Mouse (Mus musculus): Measurements from ENCODE around the gene Ppme1.

- TF ChIP-seq CTCF (IDR thresholded peaks at IDR 0.05; ENCODE audit: insufficient read depth, low read length) (no peak), POLR2A (IDR thresholded peaks at IDR 0.05; ENCODE audit: borderline replicate concordance, extremely low read depth, low read depth, low read length) (no peak)
Observed at GRCm38 (mm10) chr7:100388174-100388573, 16.1 kb upstream of the Ppme1 start.

Data from lung, adult 2 months (tissue).